Mouse (Mus musculus): ENCODE measurements around the gene Slc13a5. TPM values are rescaled to one million over a fixed set of nuclear protein-coding genes. Genes with fewer than 3 reads are reported as not detected.

The Slc13a5 gene
- polyA plus RNA-seq, 1 experiment from 2014 or later, result 0.22 TPM

GRCm38 (mm10) chr11:72271761-72272160 is 4.7 kb upstream of the Slc13a5 start:
- Histone ChIP-seq H3K9ac (ENCODE audit: low read depth, low read length) (no peak overlapping the region), H3K4me1 (replicated peaks; ENCODE audit: control insufficient read depth, insufficient read depth, low read length) (no peaks in the 10 kb centered on the region), H3K27ac (ENCODE audit: low read depth, low read length) (no peak overlapping the region), H3K4me3 (ENCODE audit: low read depth, low read length) (no peak overlapping the region), H3K27me3 (replicated peaks; ENCODE audit: control insufficient read depth, insufficient read depth, low read length) (no peaks in the 10 kb centered on the region), H3K4me2 (replicated peaks; ENCODE audit: low read depth) (no peak overlapping the region), H3K9me3 (ENCODE audit: control insufficient read depth) (no peaks in the 10 kb centered on the region), H3K36me3 (ENCODE audit: control insufficient read depth, insufficient read depth) (no peaks in the 10 kb centered on the region)
- WGBS, result 34% methylated on average over 1 of the region's 1 CpGs
- no peak for TF ChIP-seq CTCF (IDR thresholded peaks at IDR 0.05; ENCODE audit: low read depth)
- no peak for ATAC-seq

GRCm38 (mm10) chr11:72266207-72266959 is 639 bp downstream of the Slc13a5 start:
- WGBS, result 1% methylated on average over 46 of the region's 46 CpGs
- Histone ChIP-seq H3K9ac (ENCODE audit: low read depth, low read length) (no peak overlapping the region), H3K36me3 (ENCODE audit: control insufficient read depth, insufficient read depth) (no peaks in the 10 kb centered on the region), H3K4me2 (replicated peaks; ENCODE audit: low read depth) (peak overlapping the region; percentile 71), H3K27me3 (replicated peaks; ENCODE audit: control insufficient read depth, insufficient read depth, low read length) (peaks cover 21% of the 10 kb centered on the region), H3K4me1 (replicated peaks; ENCODE audit: control insufficient read depth, insufficient read depth, low read length) (no peaks in the 10 kb centered on the region), H3K27ac (ENCODE audit: low read depth, low read length) (no peak overlapping the region), H3K9me3 (ENCODE audit: control insufficient read depth) (no peaks in the 10 kb centered on the region), H3K4me3 (ENCODE audit: low read depth, low read length) (peak overlapping the region; percentile 36)
- TF ChIP-seq CTCF (IDR thresholded peaks at IDR 0.05; ENCODE audit: low read depth), result peak; percentile 63
- peak; percentile 41; the same call in 1 of the 2 replicates for ATAC-seq

- H3K9ac ChIP-seq (ENCODE audit: low read depth, low read length), result no peak overlapping the region
- peaks cover 21% of the 10 kb centered on the region for H3K27me3 ChIP-seq (replicated peaks; ENCODE audit: control insufficient read depth, insufficient read depth, low read length)
- 0 out of 2 replicates have a peak overlapping the region, but pooled peaks have one; percentile 71 for H3K4me2 ChIP-seq (replicated peaks; ENCODE audit: low read depth)
- no peak for ATAC-seq
- no peak overlapping the region for H3K4me3 ChIP-seq (ENCODE audit: low read depth, low read length)
- TF ChIP-seq CTCF (IDR thresholded peaks at IDR 0.05; ENCODE audit: low read depth), result no peak
- no peaks in the 10 kb centered on the region for H3K9me3 ChIP-seq (ENCODE audit: control insufficient read depth)
- H3K36me3 ChIP-seq (ENCODE audit: control insufficient read depth, insufficient read depth), result no peaks in the 10 kb centered on the region
- 12% methylated on average over 11 of the region's 11 CpGs for WGBS
- H3K27ac ChIP-seq (ENCODE audit: low read depth, low read length), result no peak overlapping the region
- no peaks in the 10 kb centered on the region for H3K4me1 ChIP-seq (replicated peaks; ENCODE audit: control insufficient read depth, insufficient read depth, low read length)
These were observed 1.5 kb downstream of the Slc13a5 start for GRCm38 (mm10) chr11:72265483-72265882.

GRCm38 (mm10) chr11:72256441-72256840 is 10.6 kb downstream of the Slc13a5 start:
- Histone ChIP-seq H3K4me2 (replicated peaks; ENCODE audit: low read depth) (no peak overlapping the region), H3K27ac (ENCODE audit: low read depth, low read length) (no peak overlapping the region), H3K36me3 (ENCODE audit: control insufficient read depth, insufficient read depth) (no peaks in the 10 kb centered on the region), H3K27me3 (replicated peaks; ENCODE audit: control insufficient read depth, insufficient read depth, low read length) (0 out of 2 replicates have a peak, but pooled peaks cover 3% of the 10 kb centered on the region), H3K9ac (ENCODE audit: low read depth, low read length) (no peak overlapping the region), H3K4me3 (ENCODE audit: low read depth, low read length) (no peak overlapping the region), H3K9me3 (ENCODE audit: control insufficient read depth) (no peaks in the 10 kb centered on the region), H3K4me1 (replicated peaks; ENCODE audit: control insufficient read depth, insufficient read depth, low read length) (no peaks in the 10 kb centered on the region)
- ATAC-seq, result no peak
- 84% methylated on average over 2 of the region's 2 CpGs for WGBS
- no peak for TF ChIP-seq CTCF (IDR thresholded peaks at IDR 0.05; ENCODE audit: low read depth)

GRCm38 (mm10) chr11:72255629-72256028 is 11.4 kb downstream of the Slc13a5 start:
- no peak overlapping the region for H3K27ac ChIP-seq (ENCODE audit: low read depth, low read length)
- WGBS, result 69% methylated on average over 4 of the region's 4 CpGs
- no peak overlapping the region for H3K4me2 ChIP-seq (replicated peaks; ENCODE audit: low read depth)
- H3K36me3 ChIP-seq (ENCODE audit: control insufficient read depth, insufficient read depth), result no peaks in the 10 kb centered on the region
- no peaks in the 10 kb centered on the region for H3K4me1 ChIP-seq (replicated peaks; ENCODE audit: control insufficient read depth, insufficient read depth, low read length)
- no peaks in the 10 kb centered on the region for H3K9me3 ChIP-seq (ENCODE audit: control insufficient read depth)
- peak; percentile 77 for ATAC-seq
- no peak for TF ChIP-seq CTCF (IDR thresholded peaks at IDR 0.05; ENCODE audit: low read depth)
- H3K27me3 ChIP-seq (replicated peaks; ENCODE audit: control insufficient read depth, insufficient read depth, low read length), result 0 out of 2 replicates have a peak, but pooled peaks cover 3% of the 10 kb centered on the region
- no peak overlapping the region for H3K9ac ChIP-seq (ENCODE audit: low read depth, low read length)
- H3K4me3 ChIP-seq (ENCODE audit: low read depth, low read length), result no peak overlapping the region

GRCm38 (mm10) chr11:72245196-72245753 is 21.7 kb downstream of the Slc13a5 start:
- no peak for TF ChIP-seq CTCF (IDR thresholded peaks at IDR 0.05; ENCODE audit: low read depth)
- 82% methylated on average over 8 of the region's 8 CpGs for WGBS
- no peak overlapping the region for H3K4me2 ChIP-seq (replicated peaks; ENCODE audit: low read depth)
- no peaks in the 10 kb centered on the region for H3K36me3 ChIP-seq (ENCODE audit: control insufficient read depth, insufficient read depth)
- no peak overlapping the region for H3K9ac ChIP-seq (ENCODE audit: low read depth, low read length)
- no peaks in the 10 kb centered on the region for H3K9me3 ChIP-seq (ENCODE audit: control insufficient read depth)
- H3K27ac ChIP-seq (ENCODE audit: low read depth, low read length), result no peak overlapping the region
- no peak for ATAC-seq
- no peaks in the 10 kb centered on the region for H3K27me3 ChIP-seq (replicated peaks; ENCODE audit: control insufficient read depth, insufficient read depth, low read length)
- no peak overlapping the region for H3K4me3 ChIP-seq (ENCODE audit: low read depth, low read length)
- no peaks in the 10 kb centered on the region for H3K4me1 ChIP-seq (replicated peaks; ENCODE audit: control insufficient read depth, insufficient read depth, low read length)

All from intestine, postnatal 0 days (tissue).